Mouse (Mus musculus) liver, adult 2 months (tissue): ENCODE results near the gene Ptprm. TPM values are rescaled to one million over a fixed set of nuclear protein-coding genes. Genes with fewer than 3 reads are reported as not detected.

ENCODE experiments used
- DNase-seq: peaks from one replicate; pipeline ENCODE4 v3.0.0-alpha.2; 2011; ENCODE audit warnings: low read depth, low spot score; ENCODE audit errors: extremely low read depth
- H3K27ac ChIP-seq: fragments of 200-500 bp; replicated peaks from 2 replicates; pipeline ENCODE4 v1.5.1; 2012; ENCODE audit warnings: low read depth, mild to moderate bottlenecking, control low read depth, inconsistent platforms, low read length; ENCODE audit not compliant: insufficient read depth
- H3K27me3 ChIP-seq: fragments of 200-500 bp; 2 replicates; pipeline ENCODE4 v1.6.1; 2012; ENCODE audit warnings: mild to moderate bottlenecking, moderate library complexity, low read length, inconsistent platforms; ENCODE audit not compliant: control insufficient read depth, insufficient read depth
- H3K36me3 ChIP-seq: fragments of 200-500 bp; 2 replicates; pipeline ENCODE4 v1.6.1; 2012; ENCODE audit warnings: low read length, inconsistent platforms; ENCODE audit not compliant: control insufficient read depth, insufficient read depth
- H3K4me1 ChIP-seq: fragments of 200-500 bp; 2 replicates; pipeline ENCODE4 v1.6.1; 2011; ENCODE audit warnings: low read length; ENCODE audit not compliant: control insufficient read depth, insufficient read depth
- H3K4me3 ChIP-seq: fragments of 200-500 bp; 2 replicates; pipeline ENCODE4 v1.5.1; 2011; ENCODE audit warnings: low read depth, mild to moderate bottlenecking, control low read depth, low read length, moderate library complexity; ENCODE audit not compliant: insufficient read depth
- H3K79me2 ChIP-seq: fragments of 200-500 bp; 2 replicates; pipeline ENCODE4 v1.6.1; 2012; ENCODE audit warnings: inconsistent platforms, mild to moderate bottlenecking, low read length, moderate library complexity; ENCODE audit not compliant: control insufficient read depth, insufficient read depth
- H3K9ac ChIP-seq: fragments of 200-500 bp; 2 replicates; pipeline ENCODE4 v1.6.1; 2012; ENCODE audit warnings: low read depth, mild to moderate bottlenecking, control low read depth, inconsistent platforms, low read length
- CTCF ChIP-seq: fragments of 200-500 bp; IDR thresholded peaks from 2 replicates; pipeline ENCODE4 v1.5.1; 2011; ENCODE audit warnings: low read depth, low read length, control low read depth
- POLR2A ChIP-seq: fragments of 200-500 bp; IDR thresholded peaks from 2 replicates; pipeline ENCODE4 v1.6.1; 2011; ENCODE audit warnings: low read length, control low read depth; ENCODE audit not compliant: insufficient read depth; ENCODE audit errors: extremely low read depth
- WGBS: fragments of 180-500 bp; shearing (Covaris S2); methylation state at CpG from one replicate; pipeline ENCODE4 v1.1.7; 2018; 5-methylcytosine and 5-hydroxymethylcytosine counted together
- polyA plus RNA-seq: library from polyadenylated mRNA; depleted of rRNA; stranded (reverse); fragments of >200 nt; gene quantifications from 2 replicates; pipeline ENCODE4 v1.2.3, GENCODE M21; 2012
- total RNA-seq: library from RNA; depleted of rRNA; stranded (reverse); fragments of >200 nt; gene quantifications from 2 replicates; pipeline ENCODE4 v1.2.3, GENCODE M21; 2014

Gene Ptprm
- total and polyA plus RNA-seq, 2 experiments = 0.78 to 3.3 TPM

GRCm38 (mm10) chr17:66800231-66800630, 554.0 kb downstream of the Ptprm start:
- no peak overlapping the region for H3K4me3 ChIP-seq
- H3K4me1 ChIP-seq = no peaks in the 10 kb centered on the region
- TF ChIP-seq POLR2A (no peak), CTCF (no peak)
- WGBS = 88% methylated on average over 6 of the region's 6 CpGs
- no peak overlapping the region for H3K9ac ChIP-seq
- H3K36me3 ChIP-seq = no peaks in the 10 kb centered on the region
- no peaks in the 10 kb centered on the region for H3K27me3 ChIP-seq
- H3K79me2 ChIP-seq = no peaks in the 10 kb centered on the region
- no peak overlapping the region for H3K27ac ChIP-seq
- DNase-seq = no peak

DNA sequence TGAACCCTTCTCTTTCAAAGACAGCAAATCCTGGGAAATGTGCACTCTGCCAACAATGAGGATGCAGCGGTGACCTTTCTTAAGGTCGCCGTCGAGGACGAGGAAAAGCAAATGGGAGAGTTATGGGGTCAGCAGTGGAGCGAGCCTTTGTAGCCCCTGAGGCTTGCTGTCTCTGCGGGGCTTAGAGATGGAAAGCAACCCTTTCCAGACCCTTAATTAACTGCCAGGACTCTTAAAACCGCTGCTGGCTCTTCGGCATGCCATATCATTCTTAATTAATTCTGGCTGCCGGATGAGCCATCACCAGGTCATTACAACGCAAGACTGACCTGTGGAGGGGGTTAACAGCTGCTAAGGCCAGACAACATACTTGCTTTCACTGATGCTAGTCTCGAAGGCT, 568.1 kb downstream of the Ptprm start:
- no peaks in the 10 kb centered on the region for H3K79me2 ChIP-seq
- H3K27me3 ChIP-seq = no peaks in the 10 kb centered on the region
- H3K4me1 ChIP-seq = no peaks in the 10 kb centered on the region
- no peak overlapping the region for H3K9ac ChIP-seq
- WGBS = 76% methylated on average over 12 of the region's 12 CpGs
- no peak overlapping the region for H3K27ac ChIP-seq
- no peaks in the 10 kb centered on the region for H3K36me3 ChIP-seq
- H3K4me3 ChIP-seq = no peak overlapping the region
- no peak for TF ChIP-seq CTCF
- TF ChIP-seq POLR2A = no peak
- DNase-seq = no peak

DNA sequence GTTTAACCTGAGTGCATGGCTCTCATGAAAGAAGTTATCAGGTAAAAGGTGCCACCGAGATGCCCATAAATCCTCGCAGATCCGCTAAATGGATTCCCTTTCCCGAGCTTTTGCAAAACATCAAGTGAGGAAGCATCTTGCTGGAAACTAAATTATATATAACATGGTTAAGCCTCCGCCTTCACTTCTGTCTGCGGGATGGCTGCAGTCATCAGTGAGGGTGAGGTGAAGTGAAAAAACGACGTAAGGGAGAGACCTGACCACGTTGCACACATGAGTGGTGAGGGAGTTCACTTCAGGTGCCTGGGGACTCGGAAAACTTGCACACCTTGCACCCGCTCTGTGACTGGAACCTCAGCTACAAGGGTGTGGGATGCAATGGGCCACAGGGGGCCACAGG, 568.7 kb downstream of the Ptprm start:
- Histone ChIP-seq H3K27ac (no peak overlapping the region), H3K9ac (no peak overlapping the region), H3K79me2 (no peaks in the 10 kb centered on the region), H3K4me1 (no peaks in the 10 kb centered on the region), H3K4me3 (no peak overlapping the region), H3K27me3 (no peaks in the 10 kb centered on the region), H3K36me3 (no peaks in the 10 kb centered on the region)
- WGBS = 92% methylated on average over 11 of the region's 11 CpGs
- DNase-seq = no peak
- TF ChIP-seq POLR2A = no peak
- no peak for TF ChIP-seq CTCF

DNA sequence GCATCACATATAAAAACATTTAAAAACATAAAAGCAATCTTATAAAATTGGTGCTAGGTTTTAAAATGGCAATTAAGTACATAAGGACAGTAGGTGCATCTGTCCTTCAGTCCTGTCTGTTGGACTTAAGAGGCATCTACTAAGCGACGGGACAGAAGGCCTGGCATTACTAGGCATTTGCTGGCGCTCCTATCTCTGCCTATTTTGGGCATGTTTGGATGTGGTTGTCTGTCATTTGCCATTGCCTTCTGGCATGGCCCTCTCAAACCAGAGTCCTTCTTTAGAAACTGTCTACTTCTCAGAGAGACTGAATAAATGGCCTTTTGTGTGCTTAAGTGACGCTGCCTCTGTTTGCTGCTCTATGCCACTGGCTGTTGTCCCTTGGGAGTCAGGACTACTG, 570.7 kb downstream of the Ptprm start:
- H3K27ac ChIP-seq = no peak overlapping the region
- no peaks in the 10 kb centered on the region for H3K79me2 ChIP-seq
- no peak for TF ChIP-seq CTCF
- no peak for TF ChIP-seq POLR2A
- H3K4me1 ChIP-seq = no peaks in the 10 kb centered on the region
- no peak overlapping the region for H3K4me3 ChIP-seq
- no peak for DNase-seq
- H3K36me3 ChIP-seq = no peaks in the 10 kb centered on the region
- no peak overlapping the region for H3K9ac ChIP-seq
- H3K27me3 ChIP-seq = no peaks in the 10 kb centered on the region
- 98% methylated on average over 4 of the region's 4 CpGs for WGBS

GRCm38 (mm10) chr17:66783075-66783492, 571.2 kb downstream of the Ptprm start:
- TF ChIP-seq CTCF = no peak
- Histone ChIP-seq H3K9ac (no peak overlapping the region), H3K79me2 (no peaks in the 10 kb centered on the region), H3K4me1 (no peaks in the 10 kb centered on the region), H3K4me3 (no peak overlapping the region), H3K36me3 (no peaks in the 10 kb centered on the region), H3K27ac (no peak overlapping the region), H3K27me3 (no peaks in the 10 kb centered on the region)
- WGBS = 87% methylated on average over 10 of the region's 10 CpGs
- DNase-seq = no peak

DNA sequence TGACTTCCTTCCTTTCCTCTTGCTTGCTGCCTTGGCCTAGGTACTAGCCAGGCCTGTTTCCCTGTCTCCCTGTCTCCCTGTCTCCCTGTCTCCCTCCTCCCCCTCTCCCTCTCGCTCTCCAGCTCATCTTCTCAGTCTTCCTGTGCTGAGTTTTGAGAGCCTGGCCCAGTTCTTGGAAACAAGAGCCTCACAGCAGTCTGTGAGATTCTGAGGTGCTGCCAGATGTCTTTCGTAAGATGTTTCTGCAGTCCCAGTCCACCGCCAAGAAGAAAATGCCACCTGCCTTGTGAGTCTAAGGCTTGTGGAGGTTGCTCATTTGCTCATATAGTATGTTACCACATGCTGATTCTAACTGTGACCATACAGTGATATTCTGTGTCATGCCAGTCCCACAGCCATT, 572.3 kb downstream of the Ptprm start:
- no peak for TF ChIP-seq CTCF
- no peak for TF ChIP-seq POLR2A
- no peak overlapping the region for H3K27ac ChIP-seq
- no peak for DNase-seq
- 88% methylated on average over 3 of the region's 3 CpGs for WGBS
- no peaks in the 10 kb centered on the region for H3K36me3 ChIP-seq
- H3K4me1 ChIP-seq = no peaks in the 10 kb centered on the region
- no peaks in the 10 kb centered on the region for H3K27me3 ChIP-seq
- no peaks in the 10 kb centered on the region for H3K79me2 ChIP-seq
- H3K4me3 ChIP-seq = no peak overlapping the region
- H3K9ac ChIP-seq = no peak overlapping the region
